Mouse (Mus musculus): Measurements from ENCODE around the gene Pwwp2a. TPM values are rescaled to one million over a fixed set of nuclear protein-coding genes. Genes with fewer than 3 reads are reported as not detected.

Gene Pwwp2a
- total and polyA plus RNA-seq, 3 experiments: 20.6 to 32.0 TPM; not detected in 1

Other genes starting within 250 kb of the Pwwp2a start
- 40.5 and 46.0 TPM in 2 replicates for gene Slu7, start 248.3 kb upstream of the Pwwp2a start, total RNA-seq (2012; rRNA removed)
- gene Slu7, start 248.3 kb upstream of the Pwwp2a start, polyA plus RNA-seq (2012; ENCODE audit: insufficient read depth in 1 of 2, insufficient read length in 2 of 2, low read depth in 1 of 2, low replicate concordance in 2 of 2, missing spikeins in 1 of 2): 100 to 1,000 TPM in 1 of 2 experiments, 10 to 100 TPM in 1; 41.6 to 149 TPM
- not detected in 2 replicates for gene C1qtnf2, start 207.7 kb upstream of the Pwwp2a start, total RNA-seq (2012; rRNA removed)
- gene C1qtnf2, start 207.7 kb upstream of the Pwwp2a start, polyA plus RNA-seq (2012; ENCODE audit: insufficient read depth in 1 of 2, insufficient read length in 2 of 2, low read depth in 1 of 2, low replicate concordance in 2 of 2, missing spikeins in 1 of 2): not detected
- gene Ccnjl, start 153.2 kb upstream of the Pwwp2a start, total RNA-seq (2012; rRNA removed): not detected in 2 replicates
- gene Ccnjl, start 153.2 kb upstream of the Pwwp2a start, polyA plus RNA-seq (2012; ENCODE audit: insufficient read depth in 1 of 2, insufficient read length in 2 of 2, low read depth in 1 of 2, low replicate concordance in 2 of 2, missing spikeins in 1 of 2): not detected
- not detected in 2 replicates for gene 4933415A04Rik, start 95.0 kb upstream of the Pwwp2a start, total RNA-seq (2012; rRNA removed)
- not detected for gene 4933415A04Rik, start 95.0 kb upstream of the Pwwp2a start, polyA plus RNA-seq (2012; ENCODE audit: insufficient read depth in 1 of 2, insufficient read length in 2 of 2, low read depth in 1 of 2, low replicate concordance in 2 of 2, missing spikeins in 1 of 2)
- gene Fabp6, start 80.5 kb upstream of the Pwwp2a start, total RNA-seq (2012; rRNA removed): not detected in 2 replicates
- gene Fabp6, start 80.5 kb upstream of the Pwwp2a start, polyA plus RNA-seq (2012; ENCODE audit: insufficient read depth in 1 of 2, insufficient read length in 2 of 2, low read depth in 1 of 2, low replicate concordance in 2 of 2, missing spikeins in 1 of 2): not detected
- gene Ttc1, start 66.0 kb downstream of the Pwwp2a start, total RNA-seq (2012; rRNA removed): 111 and 117 TPM in 2 replicates
- 10 to 100 TPM in 1 of 2 experiments, not detected in 1; 68.6 TPM for gene Ttc1, start 66.0 kb downstream of the Pwwp2a start, polyA plus RNA-seq (2012; ENCODE audit: insufficient read depth in 1 of 2, insufficient read length in 2 of 2, low read depth in 1 of 2, low replicate concordance in 2 of 2, missing spikeins in 1 of 2)
- not detected in 2 replicates for gene Adra1b, start 219.2 kb downstream of the Pwwp2a start, total RNA-seq (2012; rRNA removed)
- not detected for gene Adra1b, start 219.2 kb downstream of the Pwwp2a start, polyA plus RNA-seq (2012; ENCODE audit: insufficient read depth in 1 of 2, insufficient read length in 2 of 2, low read depth in 1 of 2, low replicate concordance in 2 of 2, missing spikeins in 1 of 2)